Mouse (Mus musculus) urinary bladder, postnatal 36 days (tissue): ENCODE results near the gene Zfp423.

ENCODE experiments used
- DNase-seq, 2 experiments: peaks; one replicate each; pipeline ENCODE4 v3.0.0; 2022; ENCODE audit warnings: low spot score in 2 of 2, mixed read lengths in 1 of 2

The Zfp423 gene

GRCm38 (mm10) chr8:87701583-87701982 lies 257.8 kb downstream of the Zfp423 start:
- DNase-seq = no peak

- DNase-seq = no peak
Measured at GRCm38 (mm10) chr8:87700321-87700720, 259.1 kb downstream of the Zfp423 start.

GRCm38 (mm10) chr8:87697127-87697526 lies 262.3 kb downstream of the Zfp423 start:
- no peak for DNase-seq

- no peak for DNase-seq
Measured at GRCm38 (mm10) chr8:87693741-87694140, 265.7 kb downstream of the Zfp423 start.

- peak in 1 of 2 experiments; percentile 8 for DNase-seq
Measured at GRCm38 (mm10) chr8:87690100-87691095, 269.0 kb downstream of the Zfp423 start.

- DNase-seq = no peak
Measured at GRCm38 (mm10) chr8:87689192-87689591, 270.2 kb downstream of the Zfp423 start.

GRCm38 (mm10) chr8:87688348-87688747 lies 271.0 kb downstream of the Zfp423 start:
- no peak for DNase-seq

- DNase-seq = no peak
Measured at GRCm38 (mm10) chr8:87686986-87687698, 272.3 kb downstream of the Zfp423 start.

- DNase-seq = no peak
Measured at GRCm38 (mm10) chr8:87686026-87686425, 273.4 kb downstream of the Zfp423 start.

GRCm38 (mm10) chr8:87685392-87685791 lies 274.0 kb downstream of the Zfp423 start:
- no peak for DNase-seq

- DNase-seq = no peak
Measured at GRCm38 (mm10) chr8:87682066-87682465, 277.3 kb downstream of the Zfp423 start.

GRCm38 (mm10) chr8:87680034-87680433 lies 279.4 kb downstream of the Zfp423 start:
- no peak for DNase-seq

- DNase-seq = no peak
Measured at GRCm38 (mm10) chr8:87679431-87680003, 279.9 kb downstream of the Zfp423 start.

GRCm38 (mm10) chr8:87675411-87675810 lies 284.0 kb downstream of the Zfp423 start:
- no peak for DNase-seq

GRCm38 (mm10) chr8:87674157-87674556 lies 285.2 kb downstream of the Zfp423 start:
- DNase-seq = no peak

GRCm38 (mm10) chr8:87672214-87672613 lies 287.2 kb downstream of the Zfp423 start:
- DNase-seq = no peak

- no peak for DNase-seq
Measured at GRCm38 (mm10) chr8:87671209-87671970, 288.0 kb downstream of the Zfp423 start.

- DNase-seq = no peak
Measured at GRCm38 (mm10) chr8:87670232-87670631, 289.2 kb downstream of the Zfp423 start.

GRCm38 (mm10) chr8:87668736-87669135 lies 290.7 kb downstream of the Zfp423 start:
- DNase-seq = no peak

GRCm38 (mm10) chr8:87667914-87668643 lies 291.3 kb downstream of the Zfp423 start:
- no peak for DNase-seq

GRCm38 (mm10) chr8:87667297-87667696 lies 292.1 kb downstream of the Zfp423 start:
- no peak for DNase-seq
